Mouse (Mus musculus): ENCODE results near the gene Myo1e.

- peak; percentile 48 for TF ChIP-seq CTCF (IDR thresholded peaks at IDR 0.05; ENCODE audit: low read depth, low read length)
- TF ChIP-seq POLR2A (IDR thresholded peaks at IDR 0.05; ENCODE audit: extremely low read depth, insufficient read depth, low read length): no peak
Measured at GRCm38 (mm10) chr9:70395617-70396016, 188.5 kb downstream of the Myo1e start.
